Mouse (Mus musculus): ENCODE measurements around the gene Optn. TPM values are rescaled to one million over a fixed set of nuclear protein-coding genes. Genes with fewer than 3 reads are reported as not detected.
A peak's percentile ranks its signal among the peaks of the same experiment; 100 is the strongest.

Gene Optn
- polyA plus RNA-seq, 1 experiment from 2014 or later = 28.7 TPM

DNA sequence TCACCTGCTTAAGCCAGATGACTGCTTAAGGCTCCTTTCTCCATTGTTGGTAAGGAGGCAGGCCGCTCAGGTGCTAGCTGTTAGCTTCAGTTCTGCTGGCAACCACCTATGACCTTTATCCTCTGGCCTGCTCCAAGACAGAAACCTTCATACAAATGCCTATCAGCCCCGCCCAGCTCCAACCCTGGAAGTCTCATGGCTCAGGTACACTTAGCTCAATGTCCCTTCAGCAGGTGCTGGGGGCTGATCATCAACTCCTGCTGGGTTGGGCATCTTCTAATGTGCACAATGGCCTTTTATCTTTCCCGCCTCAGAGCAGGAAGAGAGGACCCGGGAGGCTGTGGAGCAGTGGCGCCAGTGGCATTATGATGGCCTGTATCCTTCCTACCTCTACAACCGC is 78.9 kb downstream of the Optn start:
- Histone ChIP-seq H3K27me3 (replicated peaks; ENCODE audit: control insufficient read depth, insufficient read depth, low read length) (no peaks in the 10 kb centered on the region), H3K9ac (ENCODE audit: low read depth, low read length) (no peak overlapping the region), H3K36me3 (ENCODE audit: control insufficient read depth, insufficient read depth, low read length) (no peaks in the 10 kb centered on the region), H3K9me3 (ENCODE audit: control insufficient read depth, low read length) (no peaks in the 10 kb centered on the region), H3K4me1 (ENCODE audit: control insufficient read depth, insufficient read depth, low read length) (no peaks in the 10 kb centered on the region), H3K4me3 (ENCODE audit: low read length) (no peak overlapping the region), H3K4me2 (ENCODE audit: low read depth, low read length) (no peak overlapping the region), H3K27ac (ENCODE audit: low read length) (peak overlapping the region; percentile 35; the same call in 1 of the 2 replicates)
- 67% methylated on average over 6 of the region's 6 CpGs for WGBS
- ATAC-seq = peak; percentile 93

DNA sequence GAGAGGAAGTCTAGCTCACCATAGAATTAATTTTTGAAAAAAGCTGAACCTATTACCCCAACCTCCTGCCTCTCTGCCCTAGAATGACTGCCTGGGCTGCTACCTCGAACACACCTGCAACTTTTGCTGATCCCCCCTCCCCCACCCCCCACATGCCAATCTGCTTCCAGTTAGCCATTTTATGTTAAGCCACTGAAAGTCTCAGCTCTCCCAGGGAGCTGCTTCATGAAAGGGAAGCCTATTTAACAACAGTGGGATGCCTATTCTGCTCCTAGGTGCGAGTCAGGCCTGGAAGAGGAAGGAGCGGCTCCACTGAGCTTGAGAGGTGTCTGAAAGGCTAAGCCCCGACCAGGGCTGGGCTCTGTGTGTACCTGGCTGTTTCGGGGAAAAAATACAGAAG is 79.9 kb downstream of the Optn start:
- 37% methylated on average over 5 of the region's 5 CpGs for WGBS
- Histone ChIP-seq H3K4me3 (ENCODE audit: low read length) (no peak overlapping the region), H3K9ac (ENCODE audit: low read depth, low read length) (no peak overlapping the region), H3K27ac (ENCODE audit: low read length) (no peak overlapping the region), H3K4me2 (ENCODE audit: low read depth, low read length) (no peak overlapping the region), H3K36me3 (ENCODE audit: control insufficient read depth, insufficient read depth, low read length) (no peaks in the 10 kb centered on the region), H3K9me3 (ENCODE audit: control insufficient read depth, low read length) (no peaks in the 10 kb centered on the region), H3K27me3 (replicated peaks; ENCODE audit: control insufficient read depth, insufficient read depth, low read length) (no peaks in the 10 kb centered on the region), H3K4me1 (ENCODE audit: control insufficient read depth, insufficient read depth, low read length) (no peaks in the 10 kb centered on the region)
- ATAC-seq = no peak

DNA sequence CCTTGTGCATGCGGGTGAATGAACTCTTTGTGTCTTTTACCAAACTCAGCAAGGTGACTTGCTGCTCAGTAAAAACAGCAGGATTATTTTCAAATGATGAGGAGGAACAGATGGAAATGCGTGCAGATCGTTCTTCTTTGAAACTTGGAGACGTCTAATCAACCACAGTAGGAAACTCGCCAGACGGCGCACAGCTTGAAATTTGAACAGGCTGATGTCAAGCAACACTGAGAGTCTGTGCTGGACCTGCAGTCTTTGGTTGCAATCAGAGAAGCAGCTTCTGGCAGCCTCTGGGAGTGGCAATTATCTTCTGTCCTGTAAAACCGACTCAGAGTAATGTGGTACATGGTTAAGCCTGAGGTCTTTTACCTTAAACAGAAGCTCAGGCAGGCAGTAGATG is 85.8 kb downstream of the Optn start:
- H3K27me3 ChIP-seq (replicated peaks; ENCODE audit: control insufficient read depth, insufficient read depth, low read length) = no peaks in the 10 kb centered on the region
- no peaks in the 10 kb centered on the region for H3K9me3 ChIP-seq (ENCODE audit: control insufficient read depth, low read length)
- no peak overlapping the region for H3K9ac ChIP-seq (ENCODE audit: low read depth, low read length)
- no peak for ATAC-seq
- 31% methylated on average over 8 of the region's 8 CpGs for WGBS
- no peaks in the 10 kb centered on the region for H3K36me3 ChIP-seq (ENCODE audit: control insufficient read depth, insufficient read depth, low read length)
- no peak overlapping the region for H3K4me3 ChIP-seq (ENCODE audit: low read length)
- no peak overlapping the region for H3K4me2 ChIP-seq (ENCODE audit: low read depth, low read length)
- H3K4me1 ChIP-seq (ENCODE audit: control insufficient read depth, insufficient read depth, low read length) = no peaks in the 10 kb centered on the region
- no peak overlapping the region for H3K27ac ChIP-seq (ENCODE audit: low read length)

- no peak within 1 kb of the TSS for H3K4me2 ChIP-seq (ENCODE audit: low read depth, low read length)
- no peaks in the 10 kb centered on the region for H3K9me3 ChIP-seq (ENCODE audit: control insufficient read depth, low read length)
- 74% methylated on average over 5 of the region's 5 CpGs for WGBS
- no peaks in the 10 kb centered on the region for H3K4me1 ChIP-seq (ENCODE audit: control insufficient read depth, insufficient read depth, low read length)
- H3K9ac ChIP-seq (ENCODE audit: low read depth, low read length) = no peak within 1 kb of the TSS
- H3K4me3 ChIP-seq (ENCODE audit: low read length) = no peak within 1 kb of the TSS
- H3K27me3 ChIP-seq (replicated peaks; ENCODE audit: control insufficient read depth, insufficient read depth, low read length) = no peaks in the 10 kb centered on the region
- ATAC-seq = no peak
- H3K27ac ChIP-seq (ENCODE audit: low read length) = no peak within 1 kb of the TSS
- H3K36me3 ChIP-seq (ENCODE audit: control insufficient read depth, insufficient read depth, low read length) = no peaks in the 10 kb centered on the region
These were observed 88.0 kb downstream of the Optn start, which contains the start of gene Ucma for GRCm38 (mm10) chr2:4975807-4976206. TSS of gene Ucma (plus strand) at chr2:4976122.

Other genes with a start within 250 kb of the Optn start
- gene Sephs1, start 182.5 kb downstream of the Optn start, polyA plus RNA-seq (2015; fragmentation: Nextera tagmentation; extraction: Ambion mirVana) = 48.7 and 51.5 TPM in 2 replicates
- gene Phyh, start 145.0 kb downstream of the Optn start, polyA plus RNA-seq (2015; fragmentation: Nextera tagmentation; extraction: Ambion mirVana) = 102 and 112 TPM in 2 replicates
- not detected in 2 replicates for gene Ucma, start 87.9 kb downstream of the Optn start, polyA plus RNA-seq (2015; fragmentation: Nextera tagmentation; extraction: Ambion mirVana)
- gene Mcm10, start 51.3 kb downstream of the Optn start, polyA plus RNA-seq (2015; fragmentation: Nextera tagmentation; extraction: Ambion mirVana) = 28.4 and 30.0 TPM in 2 replicates
- gene Ccdc3, start 73.7 kb upstream of the Optn start, polyA plus RNA-seq (2015; fragmentation: Nextera tagmentation; extraction: Ambion mirVana) = 4.6 and 9.8 TPM in 2 replicates